Mouse (Mus musculus) B cell, adult 2 months (primary cell): ENCODE data around the gene Shisal1.
A peak's percentile ranks its signal among the peaks of the same experiment; 100 is the strongest.

ENCODE experiments used
- DNase-seq, 2 experiments: peaks; one replicate each; pipeline ENCODE4 v3.0.0; 2022

Shisal1 gene

DNA sequence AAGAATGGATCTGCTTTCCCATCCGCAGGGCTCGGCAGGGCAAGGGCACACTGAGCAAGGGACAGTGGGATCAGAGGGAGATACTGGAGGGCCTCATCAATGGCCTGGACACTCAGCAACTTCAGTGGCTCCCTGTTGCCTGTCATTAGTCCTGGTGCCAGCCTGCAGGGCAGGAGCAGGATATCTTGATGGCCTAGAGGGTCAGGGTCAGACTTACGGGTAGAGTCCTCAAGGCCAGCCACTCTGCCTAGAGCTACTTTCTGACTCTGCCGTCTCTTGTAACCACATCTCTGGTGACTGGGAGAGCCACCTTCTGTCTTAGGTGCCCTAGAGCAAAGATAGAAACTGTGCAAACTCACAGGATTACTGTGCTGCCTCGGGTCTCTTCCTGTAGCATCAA lies 23.1 kb downstream of the Shisal1 start:
- no peak for DNase-seq

DNA sequence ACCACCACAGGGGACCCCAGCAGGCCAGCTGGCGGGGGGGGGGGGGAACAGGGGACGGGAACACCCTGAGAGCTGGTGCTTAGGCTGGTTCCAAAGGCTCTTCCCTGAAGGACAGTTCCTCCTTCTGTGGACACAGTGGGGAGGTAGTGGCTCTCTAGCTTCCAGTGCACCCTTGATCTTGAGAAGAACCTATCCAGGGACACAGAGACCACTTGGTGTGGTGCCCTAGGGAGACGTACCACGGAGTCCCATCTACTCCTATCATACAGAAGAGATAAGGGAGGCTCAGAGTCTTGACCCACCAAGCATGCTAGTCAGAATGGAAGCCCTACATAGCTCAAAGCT lies 28.7 kb downstream of the Shisal1 start:
- DNase-seq: no peak

DNA sequence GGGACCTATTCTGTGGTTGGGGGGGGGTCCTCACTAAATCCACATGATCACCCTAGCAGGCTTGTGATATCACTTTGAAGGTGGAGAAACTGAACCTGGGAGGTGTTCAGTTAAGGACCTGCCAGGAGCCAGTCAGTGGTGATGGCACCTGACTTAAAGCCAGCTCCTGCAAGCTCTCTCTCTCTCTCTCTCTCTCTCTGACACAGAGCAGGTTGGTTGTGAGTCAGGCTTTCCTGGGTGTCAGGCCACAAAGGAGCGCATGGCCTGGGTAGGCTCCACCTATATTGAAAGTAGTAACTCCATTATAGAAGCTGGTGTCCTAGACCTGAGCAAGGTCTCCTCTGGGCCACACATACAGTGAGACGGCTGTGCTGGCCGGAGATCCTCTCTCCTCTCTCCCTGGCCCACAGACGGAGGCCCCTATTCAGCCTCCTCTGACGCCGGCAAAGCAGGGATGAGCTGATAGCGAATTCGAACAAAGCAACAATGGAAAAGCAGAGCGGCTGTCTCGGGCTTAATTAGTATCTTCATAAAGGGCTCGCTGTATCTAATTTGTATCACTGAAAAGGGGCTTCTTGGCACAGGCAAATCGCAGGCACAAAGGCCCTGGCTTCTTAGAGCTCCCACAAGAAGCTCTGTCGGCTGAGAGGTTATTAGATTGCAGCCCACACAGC lies 29.2 kb downstream of the Shisal1 start:
- no peak for DNase-seq

DNA sequence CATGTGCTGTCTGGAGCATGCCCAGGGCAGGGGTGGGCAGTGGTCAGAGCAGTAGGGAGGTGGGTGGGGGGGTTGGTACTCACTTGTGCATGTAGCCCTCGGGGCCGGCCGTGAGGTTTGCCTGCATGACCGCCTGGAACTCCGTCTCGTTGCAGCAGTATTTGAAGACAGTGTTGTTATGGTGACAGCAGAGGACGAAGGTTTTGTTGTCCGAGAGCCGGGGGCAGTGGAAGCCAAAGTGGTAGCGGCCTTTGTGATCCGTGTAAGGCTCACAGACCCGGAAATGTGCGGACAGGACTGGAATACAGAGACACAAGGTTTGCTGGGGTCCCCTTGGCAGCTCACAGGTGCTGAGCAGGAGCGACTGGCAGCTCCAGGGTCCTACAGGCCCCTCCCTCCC lies 29.9 kb downstream of the Shisal1 start:
- no peak for DNase-seq

DNA sequence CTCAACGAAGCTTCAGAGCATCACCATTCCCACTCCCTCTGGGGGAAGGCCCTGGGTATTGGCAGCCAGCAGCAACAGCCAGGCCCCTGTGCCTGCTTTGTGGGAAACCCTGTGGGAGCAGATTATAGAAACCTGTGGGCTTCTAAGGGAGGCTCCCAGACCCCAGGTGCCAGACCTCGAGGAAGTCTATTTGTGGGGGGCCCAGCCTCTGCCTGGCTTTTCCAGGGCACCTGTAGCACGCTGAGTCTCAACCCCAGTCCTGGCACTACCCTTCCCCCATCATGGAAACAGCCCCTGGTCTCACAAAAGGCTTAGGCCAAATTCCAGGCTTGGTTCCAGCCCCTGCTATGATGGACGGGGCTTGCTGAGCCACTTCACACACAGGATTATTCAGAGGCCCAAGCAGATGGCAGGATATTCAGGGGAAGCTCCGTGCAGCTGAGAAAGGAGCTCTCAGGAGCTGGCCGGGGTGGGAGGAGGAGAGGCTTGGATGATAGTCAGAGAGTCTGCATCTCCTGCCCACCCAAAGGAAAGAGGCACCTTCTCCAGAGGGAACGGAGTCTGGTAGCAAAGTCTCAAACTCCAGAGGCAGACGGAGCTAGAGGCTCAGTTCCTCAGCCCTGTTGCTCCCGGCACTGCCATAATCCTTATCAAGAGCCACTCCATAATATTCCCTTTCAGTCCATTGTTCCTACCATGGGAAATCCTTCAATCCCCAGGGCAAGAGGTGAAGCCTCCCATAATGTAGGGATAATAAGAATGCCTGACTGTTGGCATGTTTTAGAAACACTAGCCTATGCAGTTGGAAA lies 32.7 kb downstream of the Shisal1 start:
- DNase-seq: no peak

DNA sequence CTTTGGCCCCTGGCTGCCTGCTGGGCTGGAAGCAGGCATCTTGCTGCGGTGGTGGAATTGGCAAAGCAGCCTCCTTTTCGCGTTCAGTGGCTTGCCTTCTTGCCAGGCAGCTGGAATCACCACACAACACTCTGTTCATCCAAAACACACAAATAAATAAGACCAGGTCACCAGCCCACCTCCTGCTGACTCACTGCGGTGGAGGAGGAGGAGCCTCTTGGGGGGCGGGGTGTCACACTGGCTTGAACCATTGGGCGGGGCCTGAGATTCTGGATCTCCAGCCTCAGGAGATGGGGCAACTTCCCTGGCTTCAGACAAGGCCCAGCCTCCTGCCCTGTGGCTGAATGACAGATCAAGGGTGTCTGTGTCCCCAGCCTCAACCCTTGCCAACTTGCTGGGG lies 34.5 kb downstream of the Shisal1 start:
- DNase-seq: peak in 1 of 2 experiments; percentile 34

DNA sequence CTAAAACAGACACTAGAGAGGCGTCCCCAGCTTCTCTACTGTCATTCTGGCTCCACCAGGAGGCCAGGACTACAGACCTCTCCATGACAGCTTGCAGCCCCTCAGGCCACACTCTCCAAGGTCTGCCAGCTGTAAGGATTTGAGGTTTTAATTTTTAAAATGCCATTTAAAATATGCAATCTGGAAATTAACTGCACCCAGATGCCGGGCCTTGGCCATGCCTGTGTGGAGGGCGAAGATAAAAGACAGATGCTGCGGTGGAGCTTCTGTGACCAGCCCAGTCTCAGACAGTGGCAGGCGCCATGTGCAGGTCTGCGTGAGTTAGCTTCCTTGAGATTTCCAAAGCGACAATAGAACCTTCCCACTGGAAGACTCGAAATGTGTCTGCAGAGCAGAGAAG lies 36.8 kb downstream of the Shisal1 start:
- DNase-seq: no peak

DNA sequence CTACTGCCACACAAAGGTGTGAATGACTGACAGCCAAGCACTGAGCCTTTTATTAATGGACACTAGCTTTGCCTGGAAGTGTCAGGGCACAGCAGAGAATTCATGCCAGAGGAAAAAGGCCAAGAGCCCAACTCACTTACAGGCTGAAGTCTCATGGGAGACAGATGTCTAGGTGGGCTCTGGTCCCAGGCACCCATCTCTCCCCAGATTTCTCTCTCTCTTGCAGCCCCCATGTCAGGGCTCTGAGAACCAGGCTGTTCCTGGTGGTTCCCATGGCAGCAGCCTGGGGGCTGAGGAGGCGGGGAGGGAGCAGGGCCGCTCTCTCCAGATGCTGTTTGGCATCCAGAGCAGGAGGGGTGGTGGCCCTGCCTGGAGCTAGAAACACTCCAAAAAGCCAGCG lies 38.3 kb downstream of the Shisal1 start:
- no peak for DNase-seq

DNA sequence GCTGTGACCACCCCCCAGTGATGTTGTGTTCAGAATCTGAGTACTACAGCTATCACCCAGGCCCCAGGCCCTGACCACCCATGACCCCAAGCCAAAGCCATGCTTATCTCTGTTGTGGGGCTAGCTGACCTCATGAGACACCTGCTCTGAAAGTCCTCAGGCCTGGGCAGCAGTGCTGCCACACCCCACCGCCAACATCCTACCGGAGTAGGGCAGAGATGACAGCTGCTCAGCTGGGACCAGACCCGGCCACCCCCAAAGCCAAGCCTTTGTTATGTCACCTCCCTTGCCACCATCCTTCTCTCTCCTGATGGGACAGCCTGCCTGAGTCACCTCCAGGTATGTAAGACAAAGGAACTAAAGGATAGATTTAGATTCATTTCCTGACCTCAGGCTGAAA lies 41.1 kb downstream of the Shisal1 start:
- no peak for DNase-seq

DNA sequence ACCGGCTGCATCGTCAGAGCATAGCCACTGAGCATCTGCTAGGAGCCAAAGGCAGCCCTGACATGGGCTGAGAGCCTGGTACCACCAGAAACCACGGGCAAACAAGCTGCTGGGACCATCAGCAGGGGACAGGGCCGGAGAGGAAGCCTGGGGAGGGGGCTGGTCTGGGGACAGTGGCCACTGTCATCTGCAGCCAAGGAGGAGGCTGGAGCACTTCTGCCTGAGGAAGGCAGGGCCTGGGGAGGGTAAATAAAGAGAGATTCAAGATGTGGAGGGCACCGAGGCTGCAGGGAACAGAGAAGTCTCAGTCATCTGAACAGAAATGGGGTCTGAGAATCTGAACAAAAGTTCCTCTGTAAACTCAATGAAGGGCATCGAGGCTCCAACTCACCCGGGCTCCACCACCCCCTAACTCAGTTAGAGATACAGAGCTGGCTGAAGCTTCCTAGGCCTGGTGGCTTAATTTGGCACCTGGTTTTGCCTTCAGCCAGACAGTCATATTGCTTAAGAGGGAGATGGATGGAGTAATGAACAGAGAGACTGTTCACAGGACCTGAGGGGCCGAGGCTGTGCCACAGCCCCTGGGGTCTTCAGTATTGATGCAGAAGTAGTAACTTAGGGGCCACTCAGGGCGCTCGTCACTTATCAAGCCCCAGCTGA lies 43.3 kb downstream of the Shisal1 start:
- DNase-seq: no peak

DNA sequence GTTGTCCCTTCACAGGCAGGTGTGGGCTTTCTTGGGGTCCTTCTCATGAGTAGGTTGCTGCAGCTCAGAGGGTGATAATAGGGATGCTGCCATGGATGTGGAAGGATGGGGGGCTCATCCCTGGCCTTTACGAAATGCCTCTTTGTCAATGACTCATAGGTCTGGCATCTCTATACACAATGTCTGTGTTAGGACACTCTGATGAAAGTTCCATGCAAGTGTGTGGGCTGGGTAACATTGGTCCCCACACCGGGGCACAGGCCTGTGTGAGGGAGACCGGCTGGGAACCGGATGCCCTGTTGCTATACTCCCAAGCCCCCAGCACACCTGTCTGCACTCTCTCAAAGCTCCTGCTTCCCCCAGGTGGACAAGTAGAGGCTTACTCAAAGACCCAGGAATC lies 48.3 kb downstream of the Shisal1 start:
- DNase-seq: no peak

DNA sequence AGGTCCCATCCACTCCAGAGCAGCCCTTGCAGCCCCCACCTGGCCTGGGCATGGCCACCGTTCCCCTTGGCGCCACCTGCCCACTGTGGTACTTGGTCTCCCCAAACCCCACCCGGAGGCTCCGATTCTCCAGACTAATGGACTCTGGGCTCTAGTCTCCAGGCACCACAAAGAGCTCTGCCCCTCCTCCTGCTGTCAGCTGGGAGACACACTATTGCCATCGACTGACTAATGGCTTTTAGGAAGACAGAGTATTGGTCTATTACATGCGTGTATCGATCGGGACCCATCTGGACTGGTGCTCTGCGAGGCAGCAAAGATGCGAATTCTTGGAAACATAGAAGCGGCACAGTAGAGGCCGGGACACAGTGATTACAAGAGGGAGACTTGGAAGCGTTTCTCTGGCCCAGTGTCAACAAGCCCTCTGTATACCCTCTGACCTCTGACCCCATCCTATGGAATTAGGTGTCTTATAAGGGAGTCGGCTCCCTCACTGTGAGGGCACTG lies 49.2 kb downstream of the Shisal1 start:
- no peak for DNase-seq

DNA sequence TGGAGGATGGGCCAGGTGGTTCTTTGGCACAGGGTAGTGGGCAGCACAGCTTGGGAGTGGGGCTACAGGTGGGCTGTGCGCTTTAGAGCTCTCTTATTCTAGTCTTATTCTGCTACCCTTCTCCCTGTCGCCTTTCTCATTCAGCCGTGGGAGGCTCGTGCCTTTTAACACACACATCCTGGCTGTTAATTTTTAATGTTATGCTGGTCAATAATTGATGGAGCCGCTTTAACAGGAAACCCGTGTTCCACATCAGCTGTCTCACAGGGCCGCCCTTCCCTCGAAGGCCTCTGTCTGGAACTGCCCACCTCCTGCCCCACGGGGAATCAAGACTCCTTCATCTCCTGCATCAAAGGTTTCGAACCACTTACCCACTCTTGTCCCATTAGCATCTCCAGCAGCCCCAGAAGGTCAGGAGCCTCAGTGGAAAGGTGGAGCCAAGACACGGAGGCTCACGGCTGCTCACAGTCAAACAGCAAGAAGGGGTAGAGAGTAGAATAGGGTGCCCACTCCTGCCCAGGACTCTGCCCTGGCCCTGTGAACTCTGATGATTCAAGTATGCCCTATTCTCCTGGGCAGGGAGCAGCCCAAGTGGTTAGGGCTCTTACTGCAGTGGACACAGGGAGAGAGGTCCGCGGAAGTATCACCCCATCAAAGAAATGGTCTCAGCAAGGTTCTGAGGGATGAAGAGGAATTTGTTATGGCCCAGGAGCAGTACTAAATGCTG lies 51.4 kb downstream of the Shisal1 start:
- DNase-seq: no peak

DNA sequence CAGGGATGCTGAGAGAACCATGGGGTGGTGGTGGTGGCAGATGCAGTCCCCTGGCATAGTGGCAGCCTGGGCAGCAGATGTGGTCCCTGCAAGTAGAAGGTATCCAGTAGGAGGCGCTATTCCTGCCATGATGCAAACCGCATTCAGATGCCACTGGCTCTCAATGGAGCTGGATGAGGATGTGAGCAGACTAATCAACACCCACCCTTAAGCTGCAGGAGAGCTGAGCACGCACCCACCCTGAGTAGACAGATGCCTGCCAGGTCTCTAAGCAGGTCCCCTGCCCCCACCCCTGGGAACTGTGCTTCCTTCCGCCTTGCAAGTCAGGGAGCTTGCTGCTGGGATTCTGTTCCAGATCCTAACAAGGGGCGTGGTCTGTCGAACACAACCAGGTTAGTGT lies 53.6 kb downstream of the Shisal1 start:
- DNase-seq: peak in 1 of 2 experiments; percentile 19

DNA sequence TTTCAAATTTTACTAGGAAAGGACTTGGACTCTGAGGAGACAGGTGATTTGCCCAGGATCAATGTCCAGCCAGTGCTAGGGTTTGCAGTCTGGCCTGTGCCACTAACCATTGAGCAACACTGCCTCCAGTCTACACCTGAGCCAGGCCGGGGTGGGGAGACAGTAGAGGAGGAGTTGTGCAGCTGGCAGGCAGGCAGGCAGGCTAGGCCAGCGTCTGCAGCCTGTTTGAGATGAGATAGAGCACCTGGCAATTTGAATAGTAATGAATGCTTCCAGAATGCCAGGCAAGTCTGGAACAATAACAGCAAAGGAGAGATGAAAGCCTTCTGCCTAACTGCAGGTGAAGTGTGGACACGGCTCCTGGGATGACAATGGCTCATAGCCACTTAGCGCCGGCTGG lies 54.1 kb downstream of the Shisal1 start:
- DNase-seq: no peak

DNA sequence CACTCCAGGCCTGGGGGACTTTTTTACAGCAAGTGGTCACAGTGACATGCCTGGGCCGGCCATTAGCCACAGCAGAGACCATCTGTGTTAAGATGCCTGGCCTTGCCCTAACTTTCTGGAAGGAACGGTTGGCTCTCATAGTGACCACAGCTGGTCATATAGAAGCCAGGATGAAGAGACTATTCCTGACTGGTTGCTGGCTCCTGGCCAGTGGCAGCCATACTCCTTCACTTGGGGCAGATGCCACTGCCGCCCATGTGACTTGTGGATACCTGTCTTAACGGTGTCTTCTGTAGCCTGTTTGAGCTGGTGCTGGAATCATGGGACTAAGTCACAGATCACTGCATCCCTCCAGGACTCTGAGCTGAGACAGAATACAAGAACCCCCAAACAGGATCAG lies 54.8 kb downstream of the Shisal1 start:
- DNase-seq: no peak

DNA sequence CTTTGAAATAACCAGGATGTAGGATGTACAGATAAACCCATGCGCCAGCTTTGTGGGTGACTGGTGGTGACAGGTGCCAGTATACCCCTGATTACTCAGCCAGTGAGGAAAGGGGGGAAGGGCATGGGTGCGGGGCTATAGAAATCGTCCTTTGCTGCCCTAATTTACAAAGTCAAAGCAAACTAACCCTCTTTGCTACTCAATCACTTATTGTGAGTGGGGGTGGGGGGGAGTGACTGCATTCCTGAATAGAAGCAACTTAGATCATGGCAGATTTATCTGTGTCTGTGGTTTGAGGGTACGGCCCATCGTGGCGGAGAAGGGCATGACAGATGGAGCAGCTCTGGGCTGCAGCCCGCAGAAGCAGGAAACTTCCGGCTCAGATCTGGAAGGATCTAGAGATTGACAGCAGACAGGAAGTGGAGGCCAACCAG lies 58.2 kb downstream of the Shisal1 start:
- DNase-seq: no peak

DNA sequence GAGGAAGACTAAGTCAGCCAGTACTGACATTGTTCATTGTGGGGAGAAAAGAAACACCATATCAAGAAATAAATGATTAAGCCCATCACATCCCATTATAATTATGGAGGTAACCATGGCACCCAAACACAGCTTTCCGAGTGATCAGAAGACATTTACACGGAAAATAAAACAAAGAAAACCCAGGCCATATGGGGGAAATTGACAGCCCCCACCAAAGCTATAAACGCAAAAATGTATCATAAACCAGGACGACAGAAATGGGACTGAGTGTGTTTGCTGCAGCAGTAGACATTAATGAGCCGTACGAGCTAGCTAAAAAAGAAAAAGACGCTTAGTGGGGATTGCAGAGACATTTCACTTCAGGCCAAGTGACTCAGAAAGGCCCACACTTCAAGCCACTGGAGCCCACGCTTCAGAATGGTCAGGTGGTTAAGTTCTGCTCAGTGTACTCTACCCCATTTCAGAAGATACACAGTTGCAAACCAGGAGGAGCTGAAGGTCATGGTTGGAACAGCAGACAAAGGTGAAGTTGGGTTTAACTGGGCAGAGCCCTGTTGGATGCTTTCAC lies 60.8 kb downstream of the Shisal1 start:
- DNase-seq: no peak

DNA sequence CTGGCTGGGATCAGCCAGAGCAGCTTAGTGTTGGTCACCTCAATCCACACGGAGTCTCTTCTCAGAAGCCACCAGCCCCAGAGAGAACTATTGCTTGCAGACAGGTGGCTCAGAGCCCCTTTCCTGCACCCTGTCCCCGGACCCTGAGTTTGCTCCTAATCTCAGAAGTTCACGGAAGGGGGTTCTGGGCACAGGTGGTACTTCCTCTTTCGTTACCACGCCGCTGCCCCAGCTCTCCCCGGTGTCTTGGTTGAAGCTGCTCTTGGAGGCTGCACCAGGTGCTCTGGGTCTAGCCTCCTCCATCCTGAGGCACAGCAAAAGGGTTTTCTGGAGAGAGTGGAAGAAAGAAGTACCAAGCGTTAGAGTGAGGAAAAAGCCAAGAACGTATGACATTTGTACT lies 62.8 kb downstream of the Shisal1 start:
- DNase-seq: peak; percentile 32 to 47

DNA sequence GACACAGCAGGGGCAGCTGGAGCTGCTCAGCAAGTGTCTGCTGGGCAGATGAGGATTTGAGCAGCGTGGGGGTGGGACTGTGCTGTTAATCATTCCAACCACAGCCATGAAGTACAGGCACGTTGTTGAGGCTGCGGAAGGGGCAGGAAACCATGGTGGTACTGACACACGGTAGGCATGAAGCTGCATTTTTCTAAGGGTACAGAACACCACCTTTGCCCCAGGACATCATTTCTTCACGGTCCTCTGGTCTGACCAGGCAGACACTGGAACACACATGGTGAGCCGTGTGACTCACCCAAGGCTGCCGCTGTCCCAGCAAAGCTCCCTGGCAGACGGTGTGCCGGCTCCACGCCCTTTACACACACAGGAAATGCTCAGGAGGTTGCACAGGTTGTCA lies 66.7 kb downstream of the Shisal1 start:
- no peak for DNase-seq

DNA sequence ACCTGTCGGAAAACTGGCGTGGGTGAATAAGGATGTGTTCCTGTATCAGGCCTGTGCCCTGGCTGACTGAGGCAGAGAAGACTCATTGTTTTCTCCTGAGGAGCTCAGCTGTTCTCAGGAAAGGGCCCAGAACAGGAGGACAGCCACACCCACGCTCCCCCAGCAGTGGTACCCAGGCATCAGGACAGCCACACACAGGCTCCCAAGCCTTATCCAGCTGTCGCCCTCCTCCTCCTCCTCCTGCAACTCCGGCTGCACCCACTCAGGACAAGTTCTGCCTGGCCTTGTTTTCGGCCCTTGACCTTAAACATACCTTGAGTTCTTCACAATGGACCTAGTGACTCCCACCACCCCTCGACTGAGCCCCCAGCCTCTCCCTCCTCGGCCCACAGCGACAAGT lies 68.2 kb downstream of the Shisal1 start:
- DNase-seq: no peak

DNA sequence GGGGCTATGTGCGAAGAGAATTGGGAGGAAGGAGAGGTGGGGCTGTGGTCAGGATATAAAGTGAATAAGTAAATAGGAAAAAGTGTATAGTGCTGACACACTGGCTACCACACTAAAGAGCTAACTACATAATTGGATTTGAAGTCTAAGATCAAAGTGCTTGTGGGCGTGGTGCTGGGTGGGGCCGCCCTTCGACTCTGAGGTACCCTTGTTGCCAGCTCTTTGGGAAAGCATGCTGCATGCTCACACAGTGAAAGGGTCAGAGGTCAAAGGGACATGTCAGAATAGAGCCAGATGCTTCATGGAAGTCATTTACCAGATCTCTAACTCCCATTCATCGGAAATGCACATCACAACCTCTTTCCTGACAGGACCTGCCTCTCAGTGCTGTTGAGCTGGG lies 74.1 kb downstream of the Shisal1 start:
- no peak for DNase-seq

DNA sequence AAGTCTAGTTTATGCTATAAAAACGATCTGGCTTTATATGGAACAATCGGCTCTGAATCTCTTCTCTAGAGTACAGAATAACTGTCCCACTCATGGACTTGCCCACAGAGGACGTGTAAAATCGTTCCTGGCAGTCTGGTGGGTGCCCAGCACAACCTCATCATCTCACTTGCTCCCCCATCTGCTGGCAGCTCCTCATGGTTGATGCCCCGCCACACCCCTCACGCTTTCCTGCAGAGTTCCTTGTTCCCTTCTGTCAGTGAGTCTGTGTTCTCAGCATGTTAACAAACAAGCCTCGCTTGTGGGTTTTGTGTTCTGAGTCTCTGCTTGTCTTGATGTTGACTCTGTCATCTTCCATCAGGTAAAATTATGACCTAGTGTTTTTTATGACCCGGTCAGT lies 79.5 kb downstream of the Shisal1 start:
- DNase-seq: no peak
